Mouse (Mus musculus) cerebellum, adult 2 months (tissue): ENCODE results near the gene Nyap1. TPM values are rescaled to one million over a fixed set of nuclear protein-coding genes. Genes with fewer than 3 reads are reported as not detected.
A peak's percentile ranks its signal among the peaks of the same experiment; 100 is the strongest.
"Not testable (repeated sequence)": the region's sequence is repeated elsewhere in the genome, so short reads cannot be mapped to it uniquely, and the experiment has no call there.

ENCODE experiments used
- DNase-seq, 2 experiments: peaks; one replicate each; pipeline ENCODE4 v3.0.0; 2021
- H3K27ac ChIP-seq: fragments of 200-500 bp; 2 replicates; pipeline ENCODE4 v1.5.1; 2012; ENCODE audit warnings: low read length, control low read depth, inconsistent platforms; ENCODE audit not compliant: insufficient read depth
- H3K27me3 ChIP-seq: fragments of 200-500 bp; 2 replicates; pipeline ENCODE4 v1.6.1; 2012; ENCODE audit warnings: inconsistent platforms, mild to moderate bottlenecking, low read length, moderate library complexity; ENCODE audit not compliant: control insufficient read depth, insufficient read depth
- H3K4me1 ChIP-seq: fragments of 200-500 bp; 2 replicates; pipeline ENCODE4 v1.6.1; 2011; ENCODE audit warnings: low read length; ENCODE audit not compliant: control insufficient read depth, insufficient read depth
- H3K4me3 ChIP-seq: fragments of 200-500 bp; replicated peaks from 2 replicates; pipeline ENCODE3; 2011; ENCODE audit warnings: mild to moderate bottlenecking, low read depth, low read length, control low read depth; ENCODE audit not compliant: insufficient read depth
- CTCF ChIP-seq: fragments of 200-500 bp; IDR thresholded peaks from 2 replicates; pipeline ENCODE4 v1.5.1; 2011; ENCODE audit warnings: low read depth, mild to moderate bottlenecking, control low read depth, low read length, moderate library complexity, borderline replicate concordance; ENCODE audit not compliant: insufficient read depth
- POLR2A ChIP-seq: fragments of 200-500 bp; IDR thresholded peaks from 2 replicates; pipeline ENCODE4 v1.6.1; 2011; ENCODE audit warnings: low read length, control low read depth, borderline replicate concordance; ENCODE audit not compliant: insufficient read depth
- WGBS: fragments of 180-500 bp; shearing (Covaris S2); methylation state at CpG from one replicate; pipeline ENCODE4 v1.1.7; 2018; 5-methylcytosine and 5-hydroxymethylcytosine counted together
- polyA plus RNA-seq: library from polyadenylated mRNA; depleted of rRNA; stranded (reverse); fragments of >200 nt; gene quantifications from 2 replicates; pipeline ENCODE4 v1.2.3, GENCODE M21; 2012

Nyap1 gene
- polyA plus RNA-seq, 1 experiment = 60.7 TPM

DNA sequence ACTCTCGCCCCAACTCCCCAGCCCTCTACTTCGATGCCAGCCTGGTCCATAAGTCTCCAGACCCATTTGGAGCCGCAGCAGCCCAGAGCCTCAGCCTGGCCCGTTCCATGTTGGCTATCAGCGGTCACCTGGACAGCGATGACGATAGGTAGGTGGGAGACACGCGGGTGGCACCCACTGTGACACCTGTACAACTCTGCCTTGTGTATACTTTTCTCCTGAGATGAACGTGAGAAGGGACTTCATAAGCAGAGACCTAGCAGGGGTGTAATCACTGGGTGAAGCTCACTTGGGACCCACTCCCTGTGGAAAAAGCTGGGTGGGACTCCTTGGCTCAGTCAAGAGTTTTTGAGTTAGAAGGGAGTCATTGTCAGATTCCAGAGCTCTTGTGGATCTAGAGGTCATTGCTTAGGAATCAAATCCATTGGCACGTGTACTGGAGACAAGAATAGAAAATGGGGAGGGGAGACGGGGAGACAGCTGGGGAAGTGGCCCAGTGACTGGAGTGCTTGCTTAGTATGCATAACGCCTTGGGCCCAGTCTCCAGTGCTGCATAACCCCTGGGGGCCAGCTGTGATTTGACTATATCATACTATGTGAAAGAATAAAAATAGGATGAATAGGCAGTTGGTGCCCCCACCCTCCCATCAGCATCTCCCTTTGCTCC, 9.9 kb upstream of the Nyap1 start:
- Histone ChIP-seq H3K27ac (no peak overlapping the region), H3K4me3 (no peak overlapping the region), H3K27me3 (no peaks in the 10 kb centered on the region), H3K4me1 (peaks cover 12% of the 10 kb centered on the region)
- TF ChIP-seq POLR2A (no peak), CTCF (no peak)
- DNase-seq = no peak
- WGBS = 87% methylated on average over 13 of the region's 13 CpGs

DNA sequence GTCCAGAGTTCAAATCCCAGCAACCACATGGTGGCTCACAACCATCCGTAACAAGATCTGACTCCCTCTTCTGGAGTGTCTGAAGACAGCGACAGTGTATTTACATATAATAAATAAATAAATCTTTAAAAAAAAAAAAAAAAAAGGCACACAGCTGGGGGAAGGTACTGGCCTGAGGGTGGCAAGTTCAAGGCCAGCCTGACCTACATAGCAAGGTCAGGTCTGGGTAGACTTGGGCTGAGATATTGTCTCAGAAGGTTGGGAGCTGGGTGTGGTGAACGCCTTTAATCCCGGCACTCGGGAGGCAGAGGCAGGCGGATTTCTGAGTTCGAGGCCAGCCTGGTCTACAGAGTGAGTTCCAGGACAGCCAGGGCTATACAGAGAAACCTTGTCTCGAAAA, 8.8 kb upstream of the Nyap1 start:
- DNase-seq, H3K27ac ChIP-seq, H3K27me3 ChIP-seq, H3K4me3 ChIP-seq, H3K4me1 ChIP-seq: not testable (repeated sequence)
- 94% methylated on average over 8 of the region's 8 CpGs for WGBS

DNA sequence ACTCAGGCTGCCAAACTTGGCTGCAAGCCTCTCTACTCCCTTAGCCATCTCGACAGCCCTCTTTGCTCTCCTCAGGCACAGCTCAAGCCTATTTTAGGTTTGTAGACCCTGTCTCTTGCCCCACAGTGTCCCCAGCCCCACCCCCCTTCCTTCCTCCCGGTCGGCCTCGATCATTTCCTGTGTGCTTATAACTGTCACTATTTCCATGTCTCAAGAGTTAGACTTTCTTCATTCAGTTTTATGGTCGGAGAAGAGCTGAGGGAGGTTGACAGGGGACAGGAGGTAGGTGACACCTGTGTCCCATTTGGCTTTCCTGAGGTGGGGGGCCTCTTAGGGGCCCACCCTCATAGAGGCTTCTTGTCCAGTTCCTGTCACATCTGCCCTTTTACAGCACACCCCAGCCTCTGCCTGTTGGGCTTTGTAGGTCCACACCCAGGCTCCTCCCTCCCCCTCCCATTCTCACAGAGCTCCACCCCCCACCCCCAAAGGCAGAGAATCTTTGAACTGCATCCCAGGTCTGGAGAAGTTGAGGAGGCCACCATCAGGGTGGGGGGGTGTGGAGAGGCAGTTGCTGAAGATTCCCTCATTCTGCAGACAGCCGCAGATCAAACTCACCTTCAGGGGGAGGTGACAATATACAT, 7.9 kb upstream of the Nyap1 start:
- no peak overlapping the region for H3K4me3 ChIP-seq
- H3K27ac ChIP-seq = no peak overlapping the region
- peaks cover 6% of the 10 kb centered on the region for H3K4me1 ChIP-seq
- DNase-seq = no peak
- 58% methylated on average over 6 of the region's 6 CpGs for WGBS
- TF ChIP-seq POLR2A (no peak), CTCF (no peak)
- no peaks in the 10 kb centered on the region for H3K27me3 ChIP-seq

DNA sequence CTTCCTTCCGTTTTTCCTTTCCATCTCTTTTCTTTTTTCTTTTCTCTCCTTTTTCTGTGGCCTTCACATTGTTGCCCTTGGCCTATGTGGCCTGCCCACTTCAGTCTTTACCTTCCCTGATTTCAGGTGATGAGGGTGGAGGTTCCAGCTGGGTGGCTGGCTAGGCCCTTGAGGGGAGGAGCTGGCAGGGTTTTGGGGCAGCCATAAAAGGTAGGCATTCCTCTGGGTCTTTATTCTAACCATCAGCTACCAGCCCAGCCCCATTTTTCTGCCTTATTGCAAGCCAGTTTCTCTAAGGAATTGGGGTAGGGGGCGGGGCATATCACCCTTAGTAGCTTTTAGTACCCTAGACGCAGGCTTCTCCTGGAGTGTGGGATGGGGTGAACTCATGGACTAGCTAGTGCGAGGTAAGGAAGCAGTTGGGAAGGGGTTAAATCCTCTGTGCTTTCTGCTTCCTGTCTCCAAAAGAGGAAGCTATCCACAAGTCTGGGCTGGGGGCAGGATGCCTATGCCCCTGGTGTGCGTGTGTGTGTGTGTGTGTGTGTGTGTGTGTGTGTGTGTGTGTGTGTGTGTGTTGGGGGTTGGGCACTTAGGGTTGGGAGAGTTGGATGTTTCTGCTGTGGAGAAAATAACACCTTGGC, 6.8 kb upstream of the Nyap1 start:
- TF ChIP-seq CTCF = no peak
- TF ChIP-seq POLR2A = no peak

DNA sequence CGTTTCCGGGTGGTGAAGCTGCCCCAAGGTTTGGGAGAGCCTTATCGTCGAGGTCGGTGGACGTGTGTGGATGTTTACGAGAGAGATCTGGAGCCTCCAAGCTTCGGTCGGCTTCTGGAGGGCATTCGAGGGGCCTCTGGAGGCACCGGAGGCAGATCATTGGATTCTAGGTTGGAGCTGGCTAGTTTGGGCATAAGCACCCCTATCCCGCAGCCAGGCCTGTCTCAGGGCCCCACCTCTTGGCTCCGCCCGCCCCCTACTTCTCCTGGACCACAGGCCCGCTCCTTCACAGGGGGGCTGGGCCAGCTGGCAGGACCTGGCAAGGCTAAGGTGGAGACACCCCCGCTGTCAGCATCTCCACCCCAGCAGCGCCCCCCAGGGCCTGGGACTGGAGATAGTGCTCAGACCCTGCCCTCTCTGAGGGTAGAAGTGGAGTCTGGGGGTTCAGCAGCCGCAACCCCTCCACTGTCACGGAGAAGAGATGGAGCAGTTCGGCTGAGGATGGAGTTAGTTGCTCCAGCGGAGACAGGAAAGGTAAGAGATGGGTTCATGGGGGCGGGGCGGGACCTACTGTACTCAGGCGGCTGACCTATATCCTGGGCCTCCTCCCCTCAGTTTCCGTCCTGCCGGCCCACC, 6.0 kb upstream of the Nyap1 start:
- no peak for TF ChIP-seq CTCF
- Histone ChIP-seq H3K27ac (peak overlapping the region; percentile 66), H3K27me3 (no peaks in the 10 kb centered on the region), H3K4me3 (peak overlapping the region; percentile 73), H3K4me1 (peaks cover 6% of the 10 kb centered on the region)
- DNase-seq = peak; percentile 65 to 66
- 6% methylated on average over 26 of the region's 26 CpGs for WGBS

More for the DNA sequence above, 6.8 kb upstream of the Nyap1 start:
- DNase-seq = no peak
- 40% methylated on average over 5 of the region's 5 CpGs for WGBS
- Histone ChIP-seq H3K27me3 (no peaks in the 10 kb centered on the region), H3K4me3 (no peak overlapping the region), H3K4me1 (peaks cover 6% of the 10 kb centered on the region), H3K27ac (no peak overlapping the region)

DNA sequence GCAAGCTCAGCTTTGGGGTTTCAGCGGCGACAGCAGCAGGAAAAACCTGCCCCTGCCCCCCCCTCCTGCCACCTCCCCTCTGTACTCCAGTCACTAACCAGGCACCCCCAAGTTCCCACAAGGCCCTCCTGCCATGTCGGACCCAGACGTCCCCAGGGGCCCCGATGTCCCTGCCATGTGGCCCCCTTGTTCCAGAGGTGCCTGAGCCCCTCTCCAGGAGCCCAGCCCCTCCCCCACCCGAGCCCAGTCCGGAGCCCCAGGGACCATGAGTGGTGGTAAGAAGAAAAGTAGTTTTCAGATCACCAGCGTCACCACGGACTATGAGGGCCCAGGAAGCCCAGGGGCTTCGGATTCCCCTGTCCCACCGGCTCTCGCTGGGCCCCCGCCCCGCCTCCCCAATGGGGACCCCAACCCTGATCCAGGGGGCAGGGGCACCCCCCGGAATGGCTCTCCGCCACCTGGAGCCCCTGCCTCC, 5.5 kb upstream of the Nyap1 start:
- H3K4me1 ChIP-seq = peaks cover 6% of the 10 kb centered on the region
- peak overlapping the region; percentile 66 for H3K27ac ChIP-seq
- H3K27me3 ChIP-seq = no peaks in the 10 kb centered on the region
- peak in 1 of 2 experiments; percentile 34 for DNase-seq
- peak overlapping the region; percentile 73 for H3K4me3 ChIP-seq
- no peak for TF ChIP-seq POLR2A
- WGBS = 2% methylated on average over 16 of the region's 16 CpGs

DNA sequence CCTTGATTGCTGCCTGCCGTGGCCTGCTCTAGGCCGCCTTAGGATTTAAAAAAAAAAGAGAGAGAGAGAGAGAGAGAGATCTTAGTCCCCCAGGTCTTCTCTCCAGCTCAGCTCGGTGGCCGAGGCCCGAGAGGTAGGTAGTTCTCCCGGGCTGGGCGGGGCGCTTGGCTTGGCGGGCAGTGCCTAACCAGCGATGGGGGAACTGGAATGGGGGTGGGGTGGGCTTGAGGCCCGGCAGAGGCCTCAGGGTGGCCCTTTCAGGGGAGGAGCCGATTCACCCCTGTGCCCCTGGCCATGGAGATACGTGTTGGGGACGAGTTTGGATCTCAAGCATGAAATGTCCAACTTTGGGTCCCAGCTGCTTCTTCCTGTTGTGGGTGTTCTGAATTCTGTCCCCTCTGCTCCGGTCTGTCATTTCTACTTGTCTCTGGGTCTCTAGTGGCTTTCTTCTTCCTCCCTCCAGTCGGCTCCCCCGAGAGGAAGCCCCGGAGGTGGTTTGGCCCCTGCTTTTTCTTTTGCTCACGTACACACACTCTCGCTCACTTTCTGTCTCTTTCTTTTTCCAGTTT, 5.0 kb upstream of the Nyap1 start:
- TF ChIP-seq POLR2A (no peak), CTCF (no peak)
- peak overlapping the region; percentile 73 for H3K4me3 ChIP-seq
- under 1% methylated on average over 20 of the region's 20 CpGs for WGBS

More for the DNA sequence above, 5.0 kb upstream of the Nyap1 start:
- H3K27me3 ChIP-seq = no peaks in the 10 kb centered on the region
- H3K27ac ChIP-seq = peak overlapping the region; percentile 33
- H3K4me1 ChIP-seq = peaks cover 6% of the 10 kb centered on the region
- DNase-seq = peak; percentile 56 to 68
